Mouse (Mus musculus) erythroblast, embryonic 14.5 days (primary cell): ENCODE measurements around the gene Lurap1l.

Source experiments
- GATA1 ChIP-seq: IDR thresholded peaks from 2 replicates; pipeline ENCODE4 v1.6.1; 2012; ENCODE audit warnings: low read length, inconsistent platforms, mixed read lengths
- TAL1 ChIP-seq: IDR thresholded peaks from 3 replicates; pipeline ENCODE4 v1.6.1; 2012; ENCODE audit warnings: low read length, inconsistent platforms, mixed read lengths

DNA sequence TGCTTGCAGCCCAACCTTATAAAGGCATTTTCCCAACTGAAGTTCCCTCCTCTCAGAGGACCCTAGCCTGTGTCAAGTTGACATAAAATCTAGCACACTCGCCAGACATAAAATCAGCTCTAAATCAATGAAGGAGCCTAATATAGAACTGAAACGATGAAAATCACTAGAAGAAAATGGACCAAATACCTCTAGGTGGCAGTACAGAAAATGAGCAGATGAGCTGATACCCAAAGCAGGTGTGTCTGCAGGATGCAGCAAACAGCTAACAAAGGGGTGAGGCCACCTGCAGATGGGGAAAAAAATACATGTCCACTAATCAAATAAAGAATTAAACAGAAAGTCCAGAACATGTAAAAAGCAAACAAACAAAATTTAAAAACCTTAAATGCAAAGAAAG is 40.8 kb upstream of the Lurap1l start:
- TF ChIP-seq TAL1 (no peak), GATA1 (no peak)
